In the genomic region with DNA sequence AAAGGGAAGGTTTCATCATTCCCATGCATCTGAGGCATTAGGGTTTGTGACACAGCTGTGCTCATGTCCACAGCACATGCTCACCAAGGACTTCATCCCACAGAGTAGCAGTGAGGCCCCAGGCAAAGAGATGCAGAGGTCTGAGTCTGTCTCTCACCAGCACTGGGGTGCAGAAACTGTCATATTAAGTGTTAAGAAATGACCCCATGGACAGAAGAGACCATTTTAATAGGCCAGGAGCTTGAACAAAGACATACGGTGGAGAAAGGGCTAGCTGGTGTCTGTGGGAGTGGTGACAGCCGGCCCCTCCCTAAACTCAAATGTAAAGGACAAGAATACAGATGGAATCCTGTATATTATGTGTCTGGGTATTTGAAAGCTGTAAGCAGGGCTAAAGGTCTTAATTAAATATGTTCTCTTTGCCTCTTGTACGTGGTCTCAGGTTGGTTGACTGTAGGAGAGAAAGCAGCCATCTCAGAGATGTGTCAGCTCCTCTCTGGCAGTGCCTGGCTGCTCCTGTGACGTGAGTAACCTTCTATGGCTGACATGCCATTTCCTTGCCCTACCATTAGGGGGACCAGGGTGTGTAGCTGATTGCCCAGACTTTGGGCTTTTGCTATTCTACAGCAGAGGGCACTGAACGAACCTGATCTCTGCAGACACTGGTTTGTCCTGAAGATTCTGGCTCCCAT, we compare ENCODE assay signal across 8 mouse cellular contexts. TPM values are rescaled to one million over a fixed set of nuclear protein-coding genes. Genes with fewer than 3 reads are reported as not detected.
DNase-seq lines count a peak whose midpoint lies in the region; ATAC-seq and TF ChIP-seq lines count a peak whose summit lies in the region.

No protein-coding gene starts in this region.

- 38% methylated on average over 5 of the region's 5 CpGs for WGBS in cerebellum, adult 2 months
- 36% methylated on average over 5 of the region's 5 CpGs for WGBS in forebrain, postnatal 0 days
- WGBS in intestine, embryonic 14.5 days = 29% methylated on average over 5 of the region's 5 CpGs
- 34% methylated on average over 5 of the region's 5 CpGs for WGBS in lung, embryonic 14.5 days

- TF ChIP-seq CTCF in G1E (IDR thresholded peaks at IDR 0.05; ENCODE audit: low read depth, low read length) = peak; percentile 85
- peak; percentile 81 for TF ChIP-seq CTCF in cerebellum, adult 2 months (IDR thresholded peaks at IDR 0.05; ENCODE audit: borderline replicate concordance, insufficient read depth, low read depth, low read length)
- peak; percentile 75 for TF ChIP-seq CTCF in forebrain, postnatal 0 days (IDR thresholded peaks at IDR 0.05; ENCODE audit: low read depth)
- TF ChIP-seq CTCF in lung, embryonic 14.5 days (IDR thresholded peaks at IDR 0.05; ENCODE audit: low read depth) = peak; percentile 84

- H3K27ac ChIP-seq in cerebellum, adult 2 months (ENCODE audit: insufficient read depth, low read length) = no peak overlapping the region
- no peak overlapping the region for H3K27ac ChIP-seq in forebrain, postnatal 0 days (ENCODE audit: low read depth, low read length)
- no peak overlapping the region for H3K27ac ChIP-seq in intestine, embryonic 14.5 days (ENCODE audit: low read depth)
- no peak overlapping the region for H3K27ac ChIP-seq in lung, embryonic 14.5 days (ENCODE audit: low read depth)

- peaks cover 14% of the 10 kb centered on the region for H3K4me1 ChIP-seq in G1E (ENCODE audit: insufficient read depth, low read depth, low read length)
- H3K4me1 ChIP-seq in cerebellum, adult 2 months (ENCODE audit: control insufficient read depth, insufficient read depth, low read length) = no peaks in the 10 kb centered on the region
- no peaks in the 10 kb centered on the region for H3K4me1 ChIP-seq in forebrain, postnatal 0 days (ENCODE audit: insufficient read depth)
- H3K4me1 ChIP-seq in intestine, embryonic 14.5 days (replicated peaks; ENCODE audit: control insufficient read depth, insufficient read depth, low read length) = 0 out of 2 replicates have a peak, but pooled peaks cover 5% of the 10 kb centered on the region
- no peaks in the 10 kb centered on the region for H3K4me1 ChIP-seq in lung, embryonic 14.5 days (ENCODE audit: insufficient read depth)

- no peak overlapping the region for H3K4me2 ChIP-seq in forebrain, postnatal 0 days (ENCODE audit: low read depth)
- H3K4me2 ChIP-seq in intestine, embryonic 14.5 days (ENCODE audit: low read length) = no peak overlapping the region
- no peak overlapping the region for H3K4me2 ChIP-seq in lung, embryonic 14.5 days

- H3K4me3 ChIP-seq in G1E (ENCODE audit: low read depth, low read length) = no peak overlapping the region
- H3K4me3 ChIP-seq in cerebellum, adult 2 months (replicated peaks; ENCODE audit: insufficient read depth, low read depth, low read length) = no peak overlapping the region
- no peak overlapping the region for H3K4me3 ChIP-seq in forebrain, postnatal 0 days (ENCODE audit: low read depth, low read length)
- no peak overlapping the region for H3K4me3 ChIP-seq in intestine, embryonic 14.5 days (ENCODE audit: low read depth, low read length)
- H3K4me3 ChIP-seq in lung, embryonic 14.5 days (ENCODE audit: low read depth, low read length) = no peak overlapping the region

- peak; percentile 88 for ATAC-seq in G1E (ENCODE audit: extremely low read depth, insufficient number of reproducible peaks, low FRiP score, poor library complexity, severe bottlenecking)
- peak; percentile 47; the same call in 1 of the 2 replicates for ATAC-seq in forebrain, postnatal 0 days
- peak; percentile 54 for ATAC-seq in intestine, embryonic 14.5 days (replicated peaks; ENCODE audit: low FRiP score, low TSS enrichment, low read depth)
- ATAC-seq in lung, embryonic 14.5 days (ENCODE audit: insufficient read depth) = peak; percentile 69; the same call in 1 of the 2 replicates

- no peak for TF ChIP-seq POLR2A in cerebellum, adult 2 months (IDR thresholded peaks at IDR 0.05; ENCODE audit: borderline replicate concordance, insufficient read depth, low read length)

- no peaks in the 10 kb centered on the region for H3K9me3 ChIP-seq in G1E (replicated peaks)
- H3K9me3 ChIP-seq in forebrain, postnatal 0 days (ENCODE audit: low read length) = no peaks in the 10 kb centered on the region
- H3K9me3 ChIP-seq in intestine, embryonic 14.5 days (ENCODE audit: control insufficient read depth, low read length) = no peaks in the 10 kb centered on the region
- no peaks in the 10 kb centered on the region for H3K9me3 ChIP-seq in lung, embryonic 14.5 days (ENCODE audit: low read depth, low read length)

- peak; percentile 68 to 76 for DNase-seq in B cell, adult 2 months
- peak; percentile 61 for DNase-seq in G1E (ENCODE audit: low spot score)
- DNase-seq in cerebellum, adult 2 months = peak; percentile 60 to 72
- DNase-seq in forebrain, postnatal 0 days = no peak
- DNase-seq in intestine, embryonic 14.5 days (ENCODE audit: low spot score) = peak; percentile 51
- peak; percentile 83 for DNase-seq in lung, embryonic 14.5 days
- DNase-seq in spleen, adult 12 weeks (ENCODE audit: low spot score) = peak; percentile 31
- no peak for DNase-seq in yolk sac, embryonic 10.5 days (ENCODE audit: low spot score)

- H3K36me3 ChIP-seq in G1E (replicated peaks) = no peaks in the 10 kb centered on the region
- no peaks in the 10 kb centered on the region for H3K36me3 ChIP-seq in forebrain, postnatal 0 days (ENCODE audit: insufficient read depth)
- no peaks in the 10 kb centered on the region for H3K36me3 ChIP-seq in intestine, embryonic 14.5 days (ENCODE audit: control insufficient read depth, insufficient read depth, low read length)
- H3K36me3 ChIP-seq in lung, embryonic 14.5 days (ENCODE audit: insufficient read depth) = no peaks in the 10 kb centered on the region

- no peak overlapping the region for H3K9ac ChIP-seq in forebrain, postnatal 0 days
- H3K9ac ChIP-seq in intestine, embryonic 14.5 days (ENCODE audit: low read length) = no peak overlapping the region
- no peak overlapping the region for H3K9ac ChIP-seq in lung, embryonic 14.5 days

- no peaks in the 10 kb centered on the region for H3K27me3 ChIP-seq in G1E (ENCODE audit: insufficient read depth, low read length)
- no peaks in the 10 kb centered on the region for H3K27me3 ChIP-seq in cerebellum, adult 2 months (ENCODE audit: control insufficient read depth, insufficient read depth, low read length)
- no peaks in the 10 kb centered on the region for H3K27me3 ChIP-seq in forebrain, postnatal 0 days (ENCODE audit: insufficient read depth, low read length)
- no peaks in the 10 kb centered on the region for H3K27me3 ChIP-seq in intestine, embryonic 14.5 days (replicated peaks; ENCODE audit: control insufficient read depth, insufficient read depth, low read length)
- no peaks in the 10 kb centered on the region for H3K27me3 ChIP-seq in lung, embryonic 14.5 days (ENCODE audit: insufficient read depth, low read length)

RNA-seq across cellular contexts. Expression of gene Rasa2, which starts 43.8 kb away (rescaled TPM):
- total RNA-seq in G1E (2014; fragmentation: Nextera tagmentation) = 72.8 and 74.8 TPM in 2 replicates
- 41.6 and 54.9 TPM in 2 replicates for total RNA-seq in G1E (2017)
- 2.7 and 3.2 TPM in 2 replicates for polyA plus RNA-seq in G1E (2012)
- 8.3 and 9.3 TPM in 2 replicates for polyA plus RNA-seq in cerebellum, adult 2 months (2012; rRNA removed)
- total RNA-seq in forebrain, postnatal 0 days (2014; rRNA removed) = 21.5 and 23.2 TPM in 2 replicates
- polyA plus RNA-seq in forebrain, postnatal 0 days (2015; fragmentation: Nextera tagmentation; extraction: Ambion mirVana) = 5.8 and 14.0 TPM in 2 replicates
- polyA plus RNA-seq in intestine, embryonic 14.5 days (2014; fragmentation: Nextera tagmentation; extraction: Ambion mirVana) = 20.5 and 20.8 TPM in 2 replicates
- polyA plus RNA-seq in lung, embryonic 14.5 days (2014; fragmentation: Nextera tagmentation; extraction: Ambion mirVana) = 18.7 and 21.4 TPM in 2 replicates

Comparison
In these comparisons a context has a peak if more than half of its experiments do, and no peak if none do; other contexts are left out.
1. DNase-seq: peak in B cell, adult 2 months (2 of 2), G1E (single experiment), cerebellum, adult 2 months (2 of 2), intestine, embryonic 14.5 days (single experiment), lung, embryonic 14.5 days (single experiment) and spleen, adult 12 weeks (single experiment); none in forebrain, postnatal 0 days (single experiment) and yolk sac, embryonic 10.5 days (single experiment).
2. Peak in every context shown above with its lines, with median percentiles within 50 percentile points of each other: ATAC-seq and CTCF ChIP-seq.